Mouse (Mus musculus): Measurements from ENCODE around the gene Esr1. TPM values are rescaled to one million over a fixed set of nuclear protein-coding genes. Genes with fewer than 3 reads are reported as not detected.
"Not testable (repeated sequence)": the region's sequence is repeated elsewhere in the genome, so short reads cannot be mapped to it uniquely, and the experiment has no call there.

Gene Esr1
- polyA plus RNA-seq, 1 experiment, result 0.54 TPM

DNA sequence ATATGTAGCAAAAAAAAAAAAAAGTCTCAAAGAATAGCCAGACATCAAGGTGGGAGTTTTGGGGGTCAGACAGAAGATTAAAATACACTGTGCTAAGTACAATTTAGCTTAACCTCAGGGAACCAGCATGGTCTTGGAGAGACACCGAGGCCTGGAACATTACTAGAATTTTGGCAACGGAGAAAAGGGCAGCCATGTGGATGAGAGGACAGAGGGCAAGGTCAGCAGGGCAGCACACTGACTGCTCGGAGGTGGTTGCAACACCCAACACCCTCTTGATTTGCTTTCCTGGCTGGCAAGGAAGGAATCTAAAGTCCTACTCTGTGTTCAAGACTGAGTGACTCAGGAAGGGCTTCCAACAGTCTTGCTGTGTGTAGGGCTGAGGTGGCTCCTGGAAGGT, 60.5 kb downstream of the Esr1 start:
- TF ChIP-seq POLR2A (IDR thresholded peaks at IDR 0.05; ENCODE audit: borderline replicate concordance, insufficient read depth, low read length) (no peak), CTCF (IDR thresholded peaks at IDR 0.05; ENCODE audit: borderline replicate concordance, insufficient read depth, low read depth, low read length) (no peak)
- no peak overlapping the region for H3K4me3 ChIP-seq (replicated peaks; ENCODE audit: insufficient read depth, low read depth, low read length)
- H3K27ac ChIP-seq (ENCODE audit: insufficient read depth, low read length), result no peak overlapping the region
- H3K27me3 ChIP-seq (ENCODE audit: control insufficient read depth, insufficient read depth, low read length), result no peaks in the 10 kb centered on the region
- no peak for DNase-seq
- H3K4me1 ChIP-seq (ENCODE audit: control insufficient read depth, insufficient read depth, low read length), result no peaks in the 10 kb centered on the region
- 46% methylated on average over 3 of the region's 3 CpGs for WGBS

DNA sequence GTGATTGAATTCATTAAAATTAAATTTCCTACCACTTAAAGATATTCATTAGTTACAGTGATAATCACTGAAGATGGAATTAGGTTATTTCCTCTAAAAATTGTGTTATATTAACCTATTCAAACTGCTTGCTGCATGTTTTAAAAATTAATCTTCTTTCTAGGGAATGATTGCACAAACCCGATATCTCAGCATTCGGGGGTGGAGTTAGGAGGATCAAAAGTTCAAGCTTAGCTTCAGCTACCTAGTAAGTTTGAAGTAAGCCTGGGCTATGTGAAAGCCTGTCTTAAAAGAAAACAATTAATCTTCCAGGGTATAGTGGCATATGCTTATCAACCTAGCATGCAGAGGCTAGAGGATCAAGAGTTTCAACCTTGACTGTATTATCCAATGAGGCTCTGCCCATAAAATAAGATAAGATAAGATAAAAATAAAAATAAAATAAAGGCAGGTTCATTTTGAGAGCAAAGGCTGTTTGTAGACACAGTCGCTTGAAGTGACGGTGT, 62.0 kb downstream of the Esr1 start:
- no peak for TF ChIP-seq POLR2A (IDR thresholded peaks at IDR 0.05; ENCODE audit: borderline replicate concordance, insufficient read depth, low read length)
- TF ChIP-seq CTCF (IDR thresholded peaks at IDR 0.05; ENCODE audit: borderline replicate concordance, insufficient read depth, low read depth, low read length), result no peak
- no peak overlapping the region for H3K4me3 ChIP-seq (replicated peaks; ENCODE audit: insufficient read depth, low read depth, low read length)
- H3K27me3 ChIP-seq (ENCODE audit: control insufficient read depth, insufficient read depth, low read length), result no peaks in the 10 kb centered on the region
- H3K4me1 ChIP-seq (ENCODE audit: control insufficient read depth, insufficient read depth, low read length), result no peaks in the 10 kb centered on the region
- no peak overlapping the region for H3K27ac ChIP-seq (ENCODE audit: insufficient read depth, low read length)
- no peak for DNase-seq
- WGBS, result 99% methylated on average over 4 of the region's 4 CpGs

DNA sequence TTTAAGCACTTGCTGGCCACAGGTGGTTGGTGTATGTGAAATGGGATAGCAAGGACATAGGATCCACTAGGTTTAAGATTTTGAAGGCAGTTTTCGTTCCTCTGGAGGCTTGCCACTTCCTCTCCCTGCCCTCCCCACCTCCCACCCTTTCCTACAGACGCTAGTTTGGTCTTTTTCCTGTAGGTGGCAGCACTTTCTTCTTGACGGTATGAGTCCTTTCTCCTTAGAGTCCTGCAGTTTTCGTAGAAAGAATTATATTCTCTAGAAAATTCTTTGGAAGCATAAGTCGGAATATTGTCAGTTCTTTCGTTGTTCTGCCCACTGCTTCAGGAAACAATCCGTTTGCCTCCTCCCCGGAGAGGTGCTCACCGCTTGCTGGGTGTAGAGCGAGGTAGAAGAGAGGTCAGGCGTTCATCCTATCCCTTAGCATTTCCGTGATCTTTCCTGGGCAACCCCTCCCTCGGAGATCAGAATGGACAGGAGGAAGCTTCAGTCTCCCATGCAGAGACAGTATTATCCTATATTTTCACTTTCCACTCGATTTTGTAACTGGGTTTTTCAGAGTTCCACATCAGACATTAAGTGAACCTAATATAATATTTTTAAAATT, 63.7 kb downstream of the Esr1 start:
- H3K27ac ChIP-seq (ENCODE audit: insufficient read depth, low read length); H3K27me3 ChIP-seq (ENCODE audit: control insufficient read depth, insufficient read depth, low read length); H3K4me1 ChIP-seq (ENCODE audit: control insufficient read depth, insufficient read depth, low read length); H3K4me3 ChIP-seq (replicated peaks; ENCODE audit: insufficient read depth, low read depth, low read length): not testable (repeated sequence)
- WGBS, result 14% methylated on average over 14 of the region's 14 CpGs
- peak; percentile 27 to 41 for DNase-seq

DNA sequence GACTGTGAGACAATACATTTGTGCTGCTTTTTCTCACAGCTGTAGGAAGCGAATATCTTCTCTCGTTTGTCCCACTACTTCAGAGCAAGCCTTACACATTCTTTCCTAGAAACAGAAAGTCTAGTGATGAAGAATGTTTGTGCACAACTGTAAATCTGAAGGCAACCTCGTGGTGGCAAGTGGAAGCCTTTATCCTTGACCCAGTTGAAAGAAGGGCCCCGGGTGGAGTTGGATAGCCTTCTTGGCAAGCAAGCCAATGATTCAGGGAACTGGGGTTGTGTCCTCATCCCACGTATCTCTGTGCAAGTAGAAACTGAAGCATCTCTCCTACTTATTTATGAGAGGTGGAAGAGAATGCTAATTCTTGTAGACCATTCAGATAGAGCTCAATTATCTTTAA, 71.7 kb downstream of the Esr1 start:
- Histone ChIP-seq H3K27me3 (ENCODE audit: control insufficient read depth, insufficient read depth, low read length) (no peaks in the 10 kb centered on the region; the same call in 1 of the 2 replicates), H3K4me3 (replicated peaks; ENCODE audit: insufficient read depth, low read depth, low read length) (no peak overlapping the region), H3K4me1 (ENCODE audit: control insufficient read depth, insufficient read depth, low read length) (no peaks in the 10 kb centered on the region), H3K27ac (ENCODE audit: insufficient read depth, low read length) (no peak overlapping the region)
- peak in 1 of 2 experiments; percentile 18 for DNase-seq
- WGBS, result 55% methylated on average over 5 of the region's 5 CpGs
- TF ChIP-seq POLR2A (IDR thresholded peaks at IDR 0.05; ENCODE audit: borderline replicate concordance, insufficient read depth, low read length) (no peak), CTCF (IDR thresholded peaks at IDR 0.05; ENCODE audit: borderline replicate concordance, insufficient read depth, low read depth, low read length) (no peak)

DNA sequence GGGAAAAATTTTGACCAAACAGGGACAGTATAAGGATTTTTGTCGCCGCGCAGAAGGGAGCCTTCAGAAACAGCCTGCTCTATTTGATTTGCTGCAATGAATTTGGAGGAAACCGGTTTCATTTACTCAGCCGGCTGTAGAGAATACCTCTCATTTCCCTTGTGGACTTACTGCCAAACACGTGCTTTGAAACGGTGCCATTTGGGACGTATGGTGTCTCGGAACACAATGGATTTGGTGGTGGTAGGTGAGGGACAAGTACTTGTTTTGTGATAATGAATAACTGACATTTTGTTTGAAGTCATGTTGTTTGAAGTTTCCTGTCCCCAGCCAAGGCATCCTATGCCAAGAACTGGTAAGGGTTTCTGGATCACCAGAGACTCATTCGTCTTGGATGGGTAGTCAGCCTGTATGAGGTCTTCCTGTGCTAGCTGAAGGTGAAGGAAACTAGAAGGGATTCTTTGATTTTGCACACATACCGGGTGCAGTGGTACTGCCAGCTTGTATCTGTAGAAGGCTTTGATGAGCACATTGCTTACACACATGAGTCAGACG, 72.4 kb downstream of the Esr1 start:
- Histone ChIP-seq H3K4me1 (ENCODE audit: control insufficient read depth, insufficient read depth, low read length) (no peaks in the 10 kb centered on the region), H3K4me3 (replicated peaks; ENCODE audit: insufficient read depth, low read depth, low read length) (no peak overlapping the region), H3K27ac (ENCODE audit: insufficient read depth, low read length) (no peak overlapping the region), H3K27me3 (ENCODE audit: control insufficient read depth, insufficient read depth, low read length) (no peaks in the 10 kb centered on the region; the same call in 1 of the 2 replicates)
- DNase-seq, result peak; percentile 60 to 80
- no peak for TF ChIP-seq CTCF (IDR thresholded peaks at IDR 0.05; ENCODE audit: borderline replicate concordance, insufficient read depth, low read depth, low read length)
- TF ChIP-seq POLR2A (IDR thresholded peaks at IDR 0.05; ENCODE audit: borderline replicate concordance, insufficient read depth, low read length), result no peak
- WGBS, result 49% methylated on average over 12 of the region's 12 CpGs

DNA sequence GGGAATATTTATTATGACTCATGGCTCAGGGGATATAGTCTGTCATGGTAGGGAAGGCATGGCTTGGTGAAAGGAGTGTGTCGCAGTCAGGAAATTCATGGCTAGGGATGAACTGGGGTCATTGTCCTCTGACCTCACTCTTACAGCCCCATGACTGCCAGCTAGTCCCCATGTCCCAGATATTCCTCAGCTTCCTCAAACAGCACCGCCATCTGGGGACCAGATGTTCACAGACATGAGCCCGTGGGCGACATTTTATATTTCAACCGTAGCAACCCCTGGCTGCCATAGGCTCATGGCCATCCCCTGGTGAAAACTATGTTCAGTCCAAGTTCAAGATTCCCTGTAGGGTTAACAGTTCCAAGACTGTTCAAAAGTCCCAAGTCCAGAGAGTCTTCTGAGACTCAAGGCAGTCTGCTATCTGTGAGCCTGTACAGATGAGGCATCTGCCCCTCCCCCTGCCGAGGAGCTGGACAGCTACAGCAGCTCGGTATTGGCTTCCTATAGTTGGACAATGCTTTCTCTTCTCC, 83.0 kb downstream of the Esr1 start:
- DNase-seq, result no peak
- WGBS, result 80% methylated on average over 7 of the region's 7 CpGs
- Histone ChIP-seq H3K4me3 (replicated peaks; ENCODE audit: insufficient read depth, low read depth, low read length) (no peak overlapping the region), H3K27ac (ENCODE audit: insufficient read depth, low read length) (no peak overlapping the region), H3K27me3 (ENCODE audit: control insufficient read depth, insufficient read depth, low read length) (no peaks in the 10 kb centered on the region), H3K4me1 (ENCODE audit: control insufficient read depth, insufficient read depth, low read length) (no peaks in the 10 kb centered on the region)
- no peak for TF ChIP-seq CTCF (IDR thresholded peaks at IDR 0.05; ENCODE audit: borderline replicate concordance, insufficient read depth, low read depth, low read length)
- TF ChIP-seq POLR2A (IDR thresholded peaks at IDR 0.05; ENCODE audit: borderline replicate concordance, insufficient read depth, low read length), result no peak

DNA sequence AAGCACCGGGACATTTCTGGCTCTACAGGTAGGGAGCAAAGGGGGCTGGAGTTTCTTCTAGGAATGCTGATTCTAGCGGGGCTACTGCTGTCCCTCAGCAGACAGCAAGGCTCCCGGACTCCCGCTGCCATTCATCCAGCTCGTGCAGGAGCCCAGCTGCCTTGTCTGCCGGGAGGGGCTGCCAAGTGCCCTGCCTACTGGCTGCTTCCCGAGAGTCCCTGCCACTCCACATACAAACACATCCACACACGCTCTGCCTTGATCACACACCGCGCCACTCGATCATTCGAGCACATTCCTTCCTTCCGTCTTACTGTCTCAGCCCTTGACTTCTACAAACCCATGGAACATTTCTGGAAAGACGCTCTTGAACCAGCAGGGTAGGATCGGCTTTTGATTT, 98.5 kb downstream of the Esr1 start:
- WGBS, result under 1% methylated on average over 15 of the region's 15 CpGs
- TF ChIP-seq POLR2A (IDR thresholded peaks at IDR 0.05; ENCODE audit: borderline replicate concordance, insufficient read depth, low read length), result no peak
- TF ChIP-seq CTCF (IDR thresholded peaks at IDR 0.05; ENCODE audit: borderline replicate concordance, insufficient read depth, low read depth, low read length), result no peak
- Histone ChIP-seq H3K4me3 (replicated peaks; ENCODE audit: insufficient read depth, low read depth, low read length) (peak overlapping the region; percentile 47), H3K27me3 (ENCODE audit: control insufficient read depth, insufficient read depth, low read length) (peaks cover 5% of the 10 kb centered on the region; the same call in 1 of the 2 replicates), H3K4me1 (ENCODE audit: control insufficient read depth, insufficient read depth, low read length) (no peaks in the 10 kb centered on the region), H3K27ac (ENCODE audit: insufficient read depth, low read length) (no peak overlapping the region)
- DNase-seq, result peak; percentile 35 to 49

DNA sequence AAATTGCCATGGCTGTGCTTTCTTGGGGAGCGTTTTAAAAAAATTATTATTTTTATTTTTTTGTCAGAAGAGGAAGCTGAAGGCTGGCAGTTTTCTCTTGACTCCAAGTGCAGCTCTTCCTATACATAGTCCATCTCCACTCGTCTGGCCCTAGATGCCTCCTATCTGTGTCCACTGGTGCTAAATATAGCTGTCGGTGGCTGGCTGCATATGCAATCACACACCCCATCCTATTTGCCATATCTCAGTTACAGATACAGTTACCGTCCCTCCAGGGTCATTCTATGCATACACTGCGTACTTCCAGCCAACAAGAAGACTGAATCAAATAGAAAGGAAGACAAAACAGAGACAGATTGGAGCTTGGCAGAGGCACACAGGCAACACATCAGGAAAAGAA, 100.0 kb downstream of the Esr1 start:
- 79% methylated on average over 5 of the region's 5 CpGs for WGBS
- Histone ChIP-seq H3K27me3 (ENCODE audit: control insufficient read depth, insufficient read depth, low read length) (peaks cover 5% of the 10 kb centered on the region; the same call in 1 of the 2 replicates), H3K4me3 (replicated peaks; ENCODE audit: insufficient read depth, low read depth, low read length) (no peak overlapping the region), H3K27ac (ENCODE audit: insufficient read depth, low read length) (no peak overlapping the region), H3K4me1 (ENCODE audit: control insufficient read depth, insufficient read depth, low read length) (no peaks in the 10 kb centered on the region)
- DNase-seq, result no peak
- TF ChIP-seq CTCF (IDR thresholded peaks at IDR 0.05; ENCODE audit: borderline replicate concordance, insufficient read depth, low read depth, low read length) (no peak), POLR2A (IDR thresholded peaks at IDR 0.05; ENCODE audit: borderline replicate concordance, insufficient read depth, low read length) (no peak)
